ENCODE assay signal across 8 mouse cellular contexts in the genomic region with DNA sequence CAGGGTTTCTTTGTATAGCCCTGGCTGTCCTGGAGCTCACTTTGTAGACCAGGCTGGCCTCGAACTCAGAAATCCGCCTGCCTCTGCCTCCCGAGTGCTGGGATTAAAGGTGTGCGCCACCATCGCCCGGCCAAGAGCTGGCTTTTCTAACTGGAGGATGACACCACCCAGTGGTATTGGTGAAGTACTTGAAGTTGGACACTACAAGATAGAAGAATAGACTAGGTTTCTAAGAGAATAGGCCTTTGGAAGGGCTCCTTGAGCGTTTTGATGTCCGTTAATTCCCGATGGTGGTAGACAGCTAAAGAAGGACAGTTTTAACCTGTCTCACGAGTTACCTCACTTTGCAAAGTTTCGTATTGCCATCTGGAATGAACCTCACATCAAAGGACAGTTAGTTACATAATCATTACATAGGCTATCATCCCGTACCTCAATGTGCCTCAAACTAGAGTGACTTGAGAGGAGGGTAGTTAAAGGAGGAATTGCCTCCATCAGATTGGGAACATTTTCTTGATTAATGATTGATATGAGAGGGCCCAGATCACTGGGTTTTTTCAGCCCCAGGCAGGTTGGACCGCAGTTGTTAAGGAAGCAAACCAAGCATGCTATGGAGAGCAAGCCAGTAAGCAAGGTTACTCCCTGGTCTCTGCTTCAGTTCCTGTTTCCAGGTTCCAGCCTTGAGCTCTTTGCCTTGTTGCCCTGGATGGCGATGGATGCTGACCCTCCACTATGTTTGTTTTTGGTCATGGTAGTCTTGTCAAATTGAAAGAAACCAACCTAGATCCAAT. TPM values are rescaled to one million over a fixed set of nuclear protein-coding genes. Genes with fewer than 3 reads are reported as not detected.
DNase-seq lines count a peak whose midpoint lies in the region; ATAC-seq lines count a peak whose summit lies in the region.

No protein-coding gene starts in this region.

- peak overlapping the region; percentile 80; the same call in 1 of the 2 replicates for H3K9ac ChIP-seq in hindbrain, embryonic 13.5 days
- H3K9ac ChIP-seq in midbrain, embryonic 16.5 days (ENCODE audit: low read depth, low read length) = peak overlapping the region; percentile 85

- 78% methylated on average over 14 of the region's 14 CpGs for WGBS in embryonic facial prominence, embryonic 10.5 days
- 75% methylated on average over 14 of the region's 14 CpGs for WGBS in hindbrain, embryonic 13.5 days
- WGBS in midbrain, embryonic 16.5 days = 81% methylated on average over 14 of the region's 14 CpGs

- H3K27ac ChIP-seq in embryonic facial prominence, embryonic 10.5 days (replicated peaks) = peak overlapping the region; percentile 98
- H3K27ac ChIP-seq in hindbrain, embryonic 13.5 days = no peak overlapping the region
- no peak overlapping the region for H3K27ac ChIP-seq in midbrain, embryonic 16.5 days (ENCODE audit: low read length)

- no peaks in the 10 kb centered on the region for H3K9me3 ChIP-seq in embryonic facial prominence, embryonic 10.5 days
- no peaks in the 10 kb centered on the region for H3K9me3 ChIP-seq in hindbrain, embryonic 13.5 days
- no peaks in the 10 kb centered on the region for H3K9me3 ChIP-seq in midbrain, embryonic 16.5 days (replicated peaks; ENCODE audit: control insufficient read depth, low read length, poor library complexity, severe bottlenecking)

- ATAC-seq in hindbrain, embryonic 13.5 days (ENCODE audit: low FRiP score) = no peak
- peak; percentile 12; the same call in 1 of the 2 replicates for ATAC-seq in midbrain, embryonic 16.5 days

- peak overlapping the region; percentile 83 for H3K4me3 ChIP-seq in embryonic facial prominence, embryonic 10.5 days
- peak overlapping the region; percentile 73 for H3K4me3 ChIP-seq in hindbrain, embryonic 13.5 days
- peak overlapping the region; percentile 92 for H3K4me3 ChIP-seq in midbrain, embryonic 16.5 days (ENCODE audit: low read depth, low read length)

- no peaks in the 10 kb centered on the region for H3K27me3 ChIP-seq in embryonic facial prominence, embryonic 10.5 days (replicated peaks; ENCODE audit: low read depth, poor library complexity, severe bottlenecking)
- no peaks in the 10 kb centered on the region for H3K27me3 ChIP-seq in hindbrain, embryonic 13.5 days
- no peaks in the 10 kb centered on the region for H3K27me3 ChIP-seq in midbrain, embryonic 16.5 days (ENCODE audit: control insufficient read depth, insufficient read depth, low read depth, low read length)

- peak overlapping the region; percentile 55 for H3K4me2 ChIP-seq in hindbrain, embryonic 13.5 days
- peak overlapping the region; percentile 82 for H3K4me2 ChIP-seq in midbrain, embryonic 16.5 days (ENCODE audit: low read length)

- H3K4me1 ChIP-seq in embryonic facial prominence, embryonic 10.5 days = peaks cover 6% of the 10 kb centered on the region
- H3K4me1 ChIP-seq in hindbrain, embryonic 13.5 days (replicated peaks) = peaks cover 7% of the 10 kb centered on the region
- H3K4me1 ChIP-seq in midbrain, embryonic 16.5 days (ENCODE audit: control insufficient read depth, insufficient read depth, low read length) = peaks cover 6% of the 10 kb centered on the region; the same call in 1 of the 2 replicates

- peaks cover 23% of the 10 kb centered on the region for H3K36me3 ChIP-seq in embryonic facial prominence, embryonic 10.5 days (replicated peaks)
- H3K36me3 ChIP-seq in hindbrain, embryonic 13.5 days = no peaks in the 10 kb centered on the region
- H3K36me3 ChIP-seq in midbrain, embryonic 16.5 days (ENCODE audit: control insufficient read depth, insufficient read depth, low read length) = no peaks in the 10 kb centered on the region

- peak; percentile 56 to 58 for DNase-seq in B cell, adult 2 months
- peak; percentile 57 for DNase-seq in MEL-GATA-1-ER (ENCODE audit: extremely low read depth, low read depth)
- peak; percentile 17 for DNase-seq in embryonic facial prominence, embryonic 10.5 days (ENCODE audit: low spot score)
- DNase-seq in liver = peak; percentile 68
- peak; percentile 22 for DNase-seq in thymus, postnatal 25 days
- DNase-seq in gastrocnemius, postnatal 25 days = no peak

RNA-seq across cellular contexts. Expression of gene Mipol1, which starts 1.1 kb away (rescaled TPM):
- 9.9 and 10.2 TPM in 2 replicates for polyA plus RNA-seq in embryonic facial prominence, embryonic 10.5 days (2016; fragmentation: Nextera tagmentation; extraction: Ambion mirVana)
- polyA plus RNA-seq in hindbrain, embryonic 13.5 days (2015; fragmentation: Nextera tagmentation; extraction: Ambion mirVana) = 5.3 and 5.6 TPM in 2 replicates
- polyA plus RNA-seq in midbrain, embryonic 16.5 days (2015; fragmentation: Nextera tagmentation; extraction: Ambion mirVana) = 3.8 and 4.5 TPM in 2 replicates
- 1 to 10 TPM; 2.1 to 3.1 TPM for total RNA-seq in gastrocnemius, postnatal 25 days (2021)

RNA-seq across cellular contexts. Expression of gene Prps1l3, which starts 1.1 kb away (rescaled TPM):
- polyA plus RNA-seq in embryonic facial prominence, embryonic 10.5 days (2016; fragmentation: Nextera tagmentation; extraction: Ambion mirVana) = 92.8 and 93.1 TPM in 2 replicates
- polyA plus RNA-seq in hindbrain, embryonic 13.5 days (2015; fragmentation: Nextera tagmentation; extraction: Ambion mirVana) = 33.1 and 33.4 TPM in 2 replicates
- polyA plus RNA-seq in midbrain, embryonic 16.5 days (2015; fragmentation: Nextera tagmentation; extraction: Ambion mirVana) = 27.3 and 29.9 TPM in 2 replicates
- 10 to 100 TPM; 20.3 to 22.6 TPM for total RNA-seq in gastrocnemius, postnatal 25 days (2021)

RNA-seq across cellular contexts. Expression of gene Slc25a21, which starts 34.0 kb away (rescaled TPM):
- polyA plus RNA-seq in embryonic facial prominence, embryonic 10.5 days (2016; fragmentation: Nextera tagmentation; extraction: Ambion mirVana) = 2.7 and 2.9 TPM in 2 replicates
- 0.22 and 0.27 TPM in 2 replicates for polyA plus RNA-seq in hindbrain, embryonic 13.5 days (2015; fragmentation: Nextera tagmentation; extraction: Ambion mirVana)
- polyA plus RNA-seq in midbrain, embryonic 16.5 days (2015; fragmentation: Nextera tagmentation; extraction: Ambion mirVana) = 0.15 and 0.26 TPM in 2 replicates
- total RNA-seq in gastrocnemius, postnatal 25 days (2021) = under 1 TPM; 0.27 to 0.38 TPM
